Mouse (Mus musculus) telencephalon, adult 2 months (tissue): Measurements from ENCODE around the gene Psmc5.

Experiments used
- DNase-seq: peaks from one replicate; pipeline ENCODE4 v3.0.0-alpha.2; 2011; ENCODE audit warnings: low read depth, low spot score

Psmc5 gene

GRCm38 (mm10) chr11:106306065-106306385 is 50.1 kb downstream of the Psmc5 start:
- no peak for DNase-seq

GRCm38 (mm10) chr11:106306758-106307157 is 50.8 kb downstream of the Psmc5 start:
- DNase-seq = no peak

GRCm38 (mm10) chr11:106307432-106307831 is 51.5 kb downstream of the Psmc5 start:
- DNase-seq = no peak

- DNase-seq = no peak
These were observed 52.2 kb downstream of the Psmc5 start for GRCm38 (mm10) chr11:106308162-106308561.

GRCm38 (mm10) chr11:106310123-106310522 is 54.2 kb downstream of the Psmc5 start:
- DNase-seq = no peak
